Mouse (Mus musculus) cerebellum, adult 9-11 months (tissue): Measurements from ENCODE around the gene Hnrnpd.

Experiments used
- DNase-seq: peaks from one replicate; pipeline ENCODE4 v3.0.0; 2022

The Hnrnpd gene

GRCm38 (mm10) chr5:99959236-99959936 is 19.4 kb downstream of the Hnrnpd start:
- DNase-seq, result no peak

GRCm38 (mm10) chr5:99958666-99959065 is 20.1 kb downstream of the Hnrnpd start:
- DNase-seq, result no peak

- no peak for DNase-seq
Measured at GRCm38 (mm10) chr5:99953883-99954282, 24.9 kb downstream of the Hnrnpd start.

GRCm38 (mm10) chr5:99952513-99952912 is 26.2 kb downstream of the Hnrnpd start:
- no peak for DNase-seq

GRCm38 (mm10) chr5:99941776-99942502 is 36.8 kb downstream of the Hnrnpd start:
- no peak for DNase-seq

GRCm38 (mm10) chr5:99941273-99941672 is 37.5 kb downstream of the Hnrnpd start:
- DNase-seq, result no peak

- DNase-seq, result no peak
Measured at GRCm38 (mm10) chr5:99939440-99939839, 39.3 kb downstream of the Hnrnpd start.

GRCm38 (mm10) chr5:99931910-99932309 is 46.8 kb downstream of the Hnrnpd start:
- no peak for DNase-seq

GRCm38 (mm10) chr5:99927951-99928350 is 50.8 kb downstream of the Hnrnpd start:
- DNase-seq, result no peak

GRCm38 (mm10) chr5:99922033-99922432 is 56.7 kb downstream of the Hnrnpd start:
- no peak for DNase-seq

- no peak for DNase-seq
Measured at GRCm38 (mm10) chr5:99915494-99915893, 63.2 kb downstream of the Hnrnpd start.

- DNase-seq, result peak; percentile 95
Measured at GRCm38 (mm10) chr5:99906181-99906956, 72.4 kb downstream of the Hnrnpd start, which contains the start of gene Vamp9. Gene Vamp9 (plus strand): TSS chr5:99906254.
